Mouse (Mus musculus) ES-E14 (cell line): Measurements from ENCODE around the gene Acly.

Experiments
- CHD2 ChIP-seq: IDR thresholded peaks from 2 replicates; pipeline ENCODE4 v1.6.1; 2014; ENCODE audit warnings: mild to moderate bottlenecking, low read depth, low read length, inconsistent platforms
- HCFC1 ChIP-seq: IDR thresholded peaks from 2 replicates; pipeline ENCODE4 v1.6.1; 2012; ENCODE audit warnings: low read length, inconsistent platforms, borderline replicate concordance; ENCODE audit not compliant: insufficient read depth
- MAFK ChIP-seq: IDR thresholded peaks from 2 replicates; pipeline ENCODE4 v1.6.1; 2014; ENCODE audit warnings: mild to moderate bottlenecking, low read depth, low read length, inconsistent platforms; ENCODE audit not compliant: insufficient read depth

DNA sequence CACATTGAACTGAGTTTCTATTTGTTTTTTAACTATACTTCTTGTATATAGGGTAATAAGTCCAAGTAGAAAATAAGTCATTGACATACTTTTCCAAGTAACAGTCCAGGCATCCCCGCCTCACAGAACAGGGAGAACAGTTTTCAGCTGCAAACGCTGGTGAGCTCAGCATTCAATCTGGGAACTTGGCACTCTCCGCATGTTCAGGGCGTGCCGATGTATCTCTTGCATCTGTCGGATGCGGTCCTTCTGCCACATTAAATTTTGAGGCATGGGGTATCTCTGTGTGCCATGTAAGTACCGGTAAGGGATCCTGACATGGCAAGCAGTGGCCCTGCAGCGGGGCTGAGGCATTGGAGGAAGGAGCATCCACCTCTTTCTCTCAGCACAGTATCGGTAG lies 65.1 kb downstream of the Acly start:
- TF ChIP-seq CHD2: no peak
- TF ChIP-seq HCFC1: no peak
- TF ChIP-seq MAFK: no peak
